Comparison of ENCODE assay signal across 8 mouse cellular contexts in the genomic region with DNA sequence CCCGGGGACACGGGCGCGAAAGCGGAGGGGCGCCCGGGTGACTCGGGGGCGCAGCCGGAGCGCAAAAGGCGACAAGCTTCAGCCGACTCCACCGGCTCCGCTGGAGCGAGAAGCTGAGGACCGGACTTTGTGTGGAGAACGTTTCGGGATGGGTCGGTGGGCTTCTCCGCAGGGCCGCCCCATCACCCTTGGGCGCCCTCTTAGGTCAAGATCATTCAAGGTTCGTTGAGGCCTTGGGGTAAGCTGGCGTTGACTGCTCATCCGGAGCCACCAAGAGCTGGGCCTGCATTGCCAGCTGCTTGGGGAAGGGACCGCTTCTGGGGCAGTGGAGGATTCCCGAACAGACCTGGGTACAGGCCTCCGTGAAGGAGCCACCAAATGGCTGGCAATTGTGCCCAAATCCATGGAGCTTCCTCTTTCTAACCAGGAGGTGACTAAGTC. TPM values are rescaled to one million over a fixed set of nuclear protein-coding genes. Genes with fewer than 3 reads are reported as not detected.
DNase-seq lines count a peak whose midpoint lies in the region; ATAC-seq and TF ChIP-seq lines count a peak whose summit lies in the region.

No protein-coding gene starts in this region.

- no peak for TF ChIP-seq CTCF in gastrocnemius, adult 2 months (IDR thresholded peaks at IDR 0.05)
- 0 out of 2 replicates have a peak, but pooled peaks have one; percentile 6 for TF ChIP-seq CTCF in forebrain, postnatal 0 days (IDR thresholded peaks at IDR 0.05; ENCODE audit: low read depth)
- TF ChIP-seq CTCF in olfactory bulb, adult 2 months (IDR thresholded peaks at IDR 0.05; ENCODE audit: insufficient read depth, low read depth, low read length) = no peak

- peak overlapping the region; percentile 81 for H3K4me3 ChIP-seq in gastrocnemius, adult 2 months
- peak overlapping the region; percentile 65 to 68 for H3K4me3 ChIP-seq in ES-E14 (ENCODE audit: insufficient read depth in 1 of 2, low read depth in 1 of 2, low read length in 2 of 2, poor library complexity in 1 of 2, severe bottlenecking in 1 of 2)
- peak overlapping the region; percentile 42 for H3K4me3 ChIP-seq in forebrain, postnatal 0 days (ENCODE audit: low read depth, low read length)
- H3K4me3 ChIP-seq in limb, embryonic 11.5 days (ENCODE audit: low read depth, low read length) = peak overlapping the region; percentile 59
- peak overlapping the region; percentile 61 for H3K4me3 ChIP-seq in olfactory bulb, adult 2 months (ENCODE audit: insufficient read depth, low read depth, low read length)

- TF ChIP-seq POLR2A in olfactory bulb, adult 2 months (IDR thresholded peaks at IDR 0.05; ENCODE audit: insufficient read depth, low read depth, low read length) = no peak

- peak overlapping the region; percentile 60 for H3K9ac ChIP-seq in ES-E14 (ENCODE audit: insufficient read depth, low read depth, low read length, poor library complexity, severe bottlenecking)
- peak overlapping the region; percentile 62 for H3K9ac ChIP-seq in forebrain, postnatal 0 days
- peak overlapping the region; percentile 95 for H3K9ac ChIP-seq in limb, embryonic 11.5 days (ENCODE audit: low read length)

- peaks cover 9 to 14% of the 10 kb centered on the region in 2 experiments; a peak in 2 of 4 replicates for H3K4me1 ChIP-seq in ES-E14 (ENCODE audit: control insufficient read depth in 2 of 2, insufficient read depth in 2 of 2, low read length in 2 of 2, poor library complexity in 1 of 2)
- 0 out of 2 replicates have a peak, but pooled peaks cover 5% of the 10 kb centered on the region for H3K4me1 ChIP-seq in forebrain, postnatal 0 days (ENCODE audit: insufficient read depth)
- no peaks in the 10 kb centered on the region; the same call in 1 of the 2 replicates for H3K4me1 ChIP-seq in limb, embryonic 11.5 days (ENCODE audit: control insufficient read depth, insufficient read depth, low read length)
- H3K4me1 ChIP-seq in olfactory bulb, adult 2 months (ENCODE audit: control insufficient read depth, insufficient read depth, low read length) = peaks cover 16% of the 10 kb centered on the region

- peak overlapping the region; percentile 74 for H3K4me2 ChIP-seq in forebrain, postnatal 0 days (ENCODE audit: low read depth)
- H3K4me2 ChIP-seq in limb, embryonic 11.5 days (ENCODE audit: low read depth, severe bottlenecking) = peak overlapping the region; percentile 84

- WGBS in forebrain, postnatal 0 days = 12% methylated on average over 25 of the region's 29 CpGs
- WGBS in limb, embryonic 11.5 days = 3% methylated on average over 29 of the region's 29 CpGs
- WGBS in olfactory bulb, adult 2 months = 29% methylated on average over 29 of the region's 29 CpGs

- intact Hi-C loops in gastrocnemius, adult 2 months (cut with DNase I) = no loop called here
- intact Hi-C loops in left cerebral cortex, postnatal 10 days (cut with DNase I) = loop anchor here (5.0 kb wide), 1 partner anchor 38 kb away; no protein-coding TSS in a partner anchor

- H3K36me3 ChIP-seq in ES-E14 (ENCODE audit: control insufficient read depth, insufficient read depth, low read length, poor library complexity, severe bottlenecking) = no peaks in the 10 kb centered on the region
- H3K36me3 ChIP-seq in forebrain, postnatal 0 days (ENCODE audit: insufficient read depth) = no peaks in the 10 kb centered on the region
- H3K36me3 ChIP-seq in limb, embryonic 11.5 days (ENCODE audit: control insufficient read depth, insufficient read depth, low read length) = peaks cover 3% of the 10 kb centered on the region; the same call in 1 of the 2 replicates

- peak overlapping the region; percentile 84 for H3K27ac ChIP-seq in gastrocnemius, adult 2 months
- H3K27ac ChIP-seq in ES-E14 (ENCODE audit: insufficient read depth, low read depth, low read length, poor library complexity, severe bottlenecking) = no peak overlapping the region
- peak overlapping the region; percentile 50; the same call in 1 of the 2 replicates for H3K27ac ChIP-seq in forebrain, postnatal 0 days (ENCODE audit: low read depth, low read length)
- H3K27ac ChIP-seq in limb, embryonic 11.5 days (replicated peaks; ENCODE audit: low read depth, low read length) = peak overlapping the region; percentile 73; the same call in 1 of the 2 replicates
- peak overlapping the region; percentile 27 for H3K27ac ChIP-seq in olfactory bulb, adult 2 months (ENCODE audit: insufficient read depth, low read depth, low read length)

- no peaks in the 10 kb centered on the region for H3K27me3 ChIP-seq in forebrain, postnatal 0 days (ENCODE audit: insufficient read depth, low read length)
- H3K27me3 ChIP-seq in limb, embryonic 11.5 days (ENCODE audit: control insufficient read depth, insufficient read depth, low read length) = no peaks in the 10 kb centered on the region

- ATAC-seq in forebrain, postnatal 0 days = peak; percentile 14; the same call in 1 of the 2 replicates
- no peak for ATAC-seq in limb, embryonic 11.5 days (ENCODE audit: insufficient number of reproducible peaks, low FRiP score, low TSS enrichment, low read depth)

- H3K9me3 ChIP-seq in ES-E14 (ENCODE audit: control insufficient read depth, insufficient read depth, low read depth, low read length) = no peaks in the 10 kb centered on the region
- no peaks in the 10 kb centered on the region for H3K9me3 ChIP-seq in forebrain, postnatal 0 days (ENCODE audit: low read length)
- H3K9me3 ChIP-seq in limb, embryonic 11.5 days (ENCODE audit: control insufficient read depth, low read length) = 0 out of 2 replicates have a peak, but pooled peaks cover 2% of the 10 kb centered on the region

- DNase-seq in gastrocnemius, adult 2 months = peak; percentile 20
- no peak for DNase-seq in gastrocnemius, adult 8-10 months (ENCODE audit: low spot score in 2 of 2)
- DNase-seq in ES-E14 (ENCODE audit: low read depth, low spot score) = no peak
- DNase-seq in forebrain, postnatal 0 days = no peak
- DNase-seq in limb, embryonic 11.5 days (ENCODE audit: low spot score) = peak; percentile 66
- DNase-seq in left cerebral cortex, adult 8-10 months (ENCODE audit: low spot score in 2 of 2) = no peak
- DNase-seq in left cerebral cortex, postnatal 10 days (ENCODE audit: extremely low spot score in 1 of 2, low spot score in 2 of 2) = no peak

- in situ Hi-C loops in ES-E14 (cut with MboI; ENCODE audit: low sequenced_read_pairs in 2 of 2, unreplicated experiment in 2 of 2) = loop anchor here in 1 of 2 experiments (25.0 kb wide), 1 partner anchor 493 kb away; no protein-coding TSS in a partner anchor

TF ChIP-seq in ES-E14, 5 proteins besides CTCF, POLR2A, EP300 and RAD21:
- TF ChIP-seq ZNF384 (IDR thresholded peaks at IDR 0.05; ENCODE audit: low read depth, low read length) (no peak), MAFK (IDR thresholded peaks at IDR 0.05; ENCODE audit: insufficient read depth, low read depth, low read length) (no peak), ZC3H11A (IDR thresholded peaks at IDR 0.05; ENCODE audit: borderline replicate concordance, low read depth, low read length) (no peak), HCFC1 (IDR thresholded peaks at IDR 0.05; ENCODE audit: borderline replicate concordance, insufficient read depth, low read length) (no peak), CHD2 (IDR thresholded peaks at IDR 0.05; ENCODE audit: low read depth, low read length) (no peak)

RNA-seq across cellular contexts. Expression of gene BC034090, which starts 0.5 kb away (rescaled TPM):
- 1 to 10 TPM in 1 of 2 experiments, under 1 TPM in 1; 0.94 to 1.8 TPM for total RNA-seq in gastrocnemius, adult 2 months (2021)
- total RNA-seq in gastrocnemius, adult 8-10 months (2022) = 1 to 10 TPM in 2 of 4 experiments, under 1 TPM in 2; 0.32 to 1.5 (median 1.0) TPM
- 4.2 and 7.8 TPM in 2 replicates for total RNA-seq in ES-E14 (2012; rRNA removed)
- total RNA-seq in forebrain, postnatal 0 days (2014; rRNA removed) = 7.4 and 9.9 TPM in 2 replicates
- 1.4 and 2.5 TPM in 2 replicates for polyA plus RNA-seq in forebrain, postnatal 0 days (2015; fragmentation: Nextera tagmentation; extraction: Ambion mirVana)
- polyA plus RNA-seq in limb, embryonic 11.5 days (2014; fragmentation: Nextera tagmentation; extraction: Ambion mirVana) = 2.8 and 3.8 TPM in 2 replicates
- polyA plus RNA-seq in olfactory bulb, adult 2 months (2012; ENCODE audit: insufficient read depth, insufficient read length, low replicate concordance, missing spikeins) = not detected in 2 replicates
- 10 to 100 TPM in 3 of 4 experiments, 1 to 10 TPM in 1; 8.7 to 18.3 (median 14.4) TPM for total RNA-seq in left cerebral cortex, adult 8-10 months (2022)
- total RNA-seq in left cerebral cortex, postnatal 10 days (2021) = 1 to 10 TPM; 5.4 TPM

Comparison
In these comparisons a context has a peak if more than half of its experiments do, and no peak if none do; other contexts are left out.
1. DNase-seq: peak in gastrocnemius, adult 2 months (single experiment) and limb, embryonic 11.5 days (single experiment); none in gastrocnemius, adult 8-10 months (0 of 2), ES-E14 (single experiment), forebrain, postnatal 0 days (single experiment), left cerebral cortex, adult 8-10 months (0 of 2) and left cerebral cortex, postnatal 10 days (0 of 2).
2. Peak in every context shown above with its lines, with median percentiles within 50 percentile points of each other: H3K4me3 ChIP-seq and H3K9ac ChIP-seq.